Mouse (Mus musculus) kidney, embryonic 16.5 days (tissue): ENCODE results near the gene Mbtps2. TPM values are rescaled to one million over a fixed set of nuclear protein-coding genes. Genes with fewer than 3 reads are reported as not detected.

Experiments
- ATAC-seq: fragments of 200-750 bp; cut with Nextera tagmentation; 2 replicates; pipeline ENCODE4 v1.8.0; 2017; ENCODE audit warnings: moderate TSS enrichment; ENCODE audit not compliant: low FRiP score, low TSS enrichment
- H3K27ac ChIP-seq: fragments of 300-500 bp; sonication (generic); 2 replicates; pipeline ENCODE4 v1.5.1; 2014; ENCODE audit warnings: low read length
- H3K27me3 ChIP-seq: fragments of 300-500 bp; sonication (generic); 2 replicates; pipeline ENCODE4 v1.6.1; 2014; ENCODE audit warnings: low read length, control low read depth, mixed read lengths; ENCODE audit not compliant: insufficient read depth
- H3K36me3 ChIP-seq: fragments of 300-500 bp; sonication (generic); 2 replicates; pipeline ENCODE4 v1.6.1; 2014; ENCODE audit warnings: low read length, control low read depth, mixed read lengths; ENCODE audit not compliant: insufficient read depth
- H3K4me1 ChIP-seq: fragments of 300-500 bp; sonication (generic); 2 replicates; pipeline ENCODE4 v1.6.1; 2014; ENCODE audit warnings: low read length, control low read depth, mixed read lengths; ENCODE audit not compliant: insufficient read depth
- H3K4me2 ChIP-seq: fragments of 300-500 bp; sonication (generic); replicated peaks from 2 replicates; pipeline ENCODE4 v1.6.1; 2014; ENCODE audit warnings: low read depth, low read length
- H3K4me3 ChIP-seq: fragments of 300-500 bp; sonication (generic); 2 replicates; pipeline ENCODE4 v1.5.1; 2014; ENCODE audit warnings: mild to moderate bottlenecking, low read length
- H3K9ac ChIP-seq: fragments of 300-500 bp; sonication (generic); replicated peaks from 2 replicates; pipeline ENCODE4 v1.6.1; 2014; ENCODE audit warnings: low read length
- H3K9me3 ChIP-seq: fragments of 300-500 bp; sonication (generic); 2 replicates; pipeline ENCODE4 v1.6.1; 2016; ENCODE audit warnings: low read length, control low read depth
- WGBS: fragments of 180-500 bp; shearing (Covaris S2); extraction: QIAGEN DNeasy Blood & Tissue Kit; methylation state at CpG from one replicate; pipeline ENCODE4 v1.1.7; 2014; 5-methylcytosine and 5-hydroxymethylcytosine counted together
- polyA plus RNA-seq: library from polyadenylated mRNA; unstranded; fragments of >200 nt; fragmentation: Nextera tagmentation; extraction: Ambion mirVana; gene quantifications from 2 replicates; pipeline ENCODE4 v1.2.1, GENCODE M21; 2015

The Mbtps2 gene
- polyA plus RNA-seq, 1 experiment from 2014 or later = 21.2 TPM

DNA sequence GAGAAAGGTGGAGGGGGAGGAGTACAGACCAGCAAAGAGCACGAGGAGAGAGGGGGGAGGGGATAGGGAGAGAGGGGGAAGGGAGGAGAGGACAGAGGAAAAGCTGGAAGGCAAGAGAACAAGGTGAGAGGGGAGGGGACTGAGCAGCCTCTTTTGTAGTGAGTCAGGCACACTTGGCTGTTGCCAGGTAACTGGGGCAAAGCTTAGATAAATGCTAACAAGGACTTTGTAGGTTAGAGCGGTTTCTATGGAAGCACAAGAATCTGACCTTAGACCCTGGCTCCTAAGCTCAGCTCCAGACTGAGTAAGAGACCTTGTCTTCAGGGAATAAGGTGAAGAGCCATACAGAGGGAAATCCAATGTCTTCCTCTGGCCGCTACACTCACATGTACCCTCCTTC is 51.4 kb downstream of the Mbtps2 start:
- Histone ChIP-seq H3K9ac (no peak overlapping the region), H3K36me3 (no peaks in the 10 kb centered on the region), H3K27me3 (no peaks in the 10 kb centered on the region), H3K4me2 (no peak overlapping the region), H3K4me1 (no peaks in the 10 kb centered on the region), H3K4me3 (no peak overlapping the region), H3K9me3 (no peaks in the 10 kb centered on the region), H3K27ac (no peak overlapping the region)
- peak; percentile 78 for ATAC-seq
- WGBS = 49% methylated on average over 3 of the region's 3 CpGs

DNA sequence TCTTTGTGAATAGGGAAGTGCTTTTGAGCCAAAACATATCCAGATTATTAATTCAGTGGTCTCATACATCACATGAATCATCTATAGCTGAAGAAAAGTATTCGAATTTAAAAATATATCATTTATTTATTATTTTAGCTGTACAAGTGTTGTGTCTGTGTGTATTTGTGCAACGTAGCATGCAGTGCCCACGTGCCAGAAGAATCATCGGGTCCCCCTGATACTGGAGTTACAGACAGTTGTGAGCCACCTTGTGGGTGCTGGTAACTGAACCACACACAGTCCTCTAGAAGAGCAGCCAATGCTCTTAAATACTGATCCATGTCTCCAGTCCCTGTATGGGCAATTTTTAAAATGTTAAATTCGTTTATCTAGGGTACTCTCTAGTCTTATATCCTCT is 92.1 kb downstream of the Mbtps2 start:
- no peak overlapping the region for H3K27ac ChIP-seq
- 65% methylated on average over 5 of the region's 5 CpGs for WGBS
- no peak overlapping the region for H3K9ac ChIP-seq
- no peak for ATAC-seq
- no peak overlapping the region for H3K4me3 ChIP-seq
- H3K9me3 ChIP-seq = no peaks in the 10 kb centered on the region
- H3K4me2 ChIP-seq = no peak overlapping the region
- no peaks in the 10 kb centered on the region for H3K4me1 ChIP-seq
- H3K36me3 ChIP-seq = no peaks in the 10 kb centered on the region
- no peaks in the 10 kb centered on the region; the same call in 1 of the 2 replicates for H3K27me3 ChIP-seq

DNA sequence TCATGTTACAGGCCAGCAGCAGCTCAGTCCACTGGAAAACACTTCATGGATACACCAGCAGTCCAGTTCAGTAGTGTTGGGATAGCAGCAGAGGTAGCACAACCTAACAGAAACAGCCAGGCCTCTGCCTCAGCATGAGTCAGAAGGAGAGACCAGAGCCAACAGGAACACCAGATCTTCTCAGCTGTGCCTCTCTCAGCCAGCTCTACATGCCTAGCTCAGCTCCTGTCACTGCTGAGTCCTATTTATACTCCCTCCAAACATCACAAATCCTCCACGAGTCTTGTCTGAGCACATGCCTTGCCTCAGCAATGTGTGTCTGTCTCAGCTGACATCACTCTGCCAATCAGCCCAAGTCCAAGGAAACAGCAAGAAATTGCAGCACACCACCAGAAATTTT is 94.0 kb downstream of the Mbtps2 start:
- Histone ChIP-seq H3K4me3 (no peak overlapping the region), H3K4me1 (no peaks in the 10 kb centered on the region), H3K27me3 (peaks cover 4% of the 10 kb centered on the region; the same call in 1 of the 2 replicates), H3K9me3 (no peaks in the 10 kb centered on the region), H3K4me2 (no peak overlapping the region), H3K36me3 (no peaks in the 10 kb centered on the region), H3K27ac (no peak overlapping the region), H3K9ac (no peak overlapping the region)
- ATAC-seq = no peak
- WGBS = 70% methylated on average over 1 of the region's 1 CpGs

DNA sequence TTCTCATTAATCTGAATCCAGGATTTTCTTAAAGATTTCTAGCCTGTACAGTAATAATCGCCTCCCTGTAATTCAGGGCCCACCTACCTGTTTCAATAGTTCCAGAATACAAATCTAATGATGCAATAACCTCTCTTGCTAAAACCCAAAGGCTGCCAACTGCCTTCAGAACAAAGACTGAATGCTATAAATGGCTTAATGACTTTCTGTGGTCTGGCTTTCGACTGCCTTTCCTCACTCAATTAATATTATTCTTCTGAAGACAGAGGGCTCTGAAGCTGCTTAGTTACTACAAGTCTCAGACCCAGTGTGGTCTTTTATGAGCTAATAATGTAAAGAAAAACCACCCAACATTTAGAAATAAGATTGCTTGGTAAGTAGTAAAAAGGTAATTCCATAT is 96.6 kb downstream of the Mbtps2 start:
- ATAC-seq = no peak

DNA sequence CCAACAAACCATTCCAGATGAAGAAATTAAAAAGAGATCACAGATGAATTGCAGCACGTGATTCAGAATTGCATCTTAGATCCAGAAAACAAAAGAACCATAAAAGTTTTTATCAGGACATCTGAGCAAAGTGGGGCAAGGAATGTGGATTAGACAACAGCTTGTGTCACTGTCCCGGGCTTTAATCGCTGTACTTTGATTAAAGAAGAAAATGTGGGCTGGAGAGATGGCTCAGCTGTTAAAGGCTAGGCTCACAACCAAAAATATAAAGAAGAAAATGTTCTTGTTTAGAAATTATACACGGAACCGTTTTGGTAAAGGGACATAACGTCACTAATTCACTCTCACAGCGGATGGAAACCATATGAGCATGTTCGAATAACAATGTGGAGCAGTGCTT is 98.5 kb downstream of the Mbtps2 start:
- H3K9me3 ChIP-seq = no peaks in the 10 kb centered on the region
- no peak overlapping the region for H3K4me2 ChIP-seq
- H3K4me3 ChIP-seq = no peak overlapping the region
- peaks cover 4% of the 10 kb centered on the region; the same call in 1 of the 2 replicates for H3K27me3 ChIP-seq
- H3K4me1 ChIP-seq = no peaks in the 10 kb centered on the region
- no peak for ATAC-seq
- H3K36me3 ChIP-seq = no peaks in the 10 kb centered on the region
- no peak overlapping the region for H3K27ac ChIP-seq
- WGBS = 82% methylated on average over 8 of the region's 8 CpGs
- no peak overlapping the region for H3K9ac ChIP-seq

More for the DNA sequence above, 96.6 kb downstream of the Mbtps2 start:
- Histone ChIP-seq H3K36me3 (no peaks in the 10 kb centered on the region), H3K4me3 (no peak overlapping the region), H3K9ac (no peak overlapping the region), H3K4me1 (no peaks in the 10 kb centered on the region), H3K27ac (no peak overlapping the region), H3K9me3 (no peaks in the 10 kb centered on the region), H3K4me2 (no peak overlapping the region), H3K27me3 (peaks cover 4% of the 10 kb centered on the region; the same call in 1 of the 2 replicates)
- WGBS = 61% methylated on average over 2 of the region's 2 CpGs

DNA sequence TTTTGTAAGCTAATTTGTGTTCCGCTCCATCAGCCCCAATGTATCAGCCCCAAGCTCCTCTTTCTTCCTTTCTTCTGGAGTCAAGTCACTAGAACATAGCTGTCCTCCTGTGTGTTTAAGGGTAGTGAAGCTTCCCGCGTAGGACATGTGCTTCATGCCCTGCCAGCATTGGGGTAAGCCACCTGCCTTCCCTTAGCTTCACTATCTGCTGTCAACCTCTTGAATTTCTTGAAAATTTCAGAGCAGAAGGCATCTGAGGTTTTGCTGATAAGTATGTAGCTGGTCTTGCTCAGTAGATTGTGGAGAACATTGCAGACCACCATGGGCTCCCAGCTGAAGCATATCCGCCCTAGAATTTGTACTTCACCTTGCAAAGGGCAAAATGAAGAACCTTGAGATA is 105.4 kb downstream of the Mbtps2 start:
- ATAC-seq = no peak
- H3K27me3 ChIP-seq = no peaks in the 10 kb centered on the region
- H3K36me3 ChIP-seq = no peaks in the 10 kb centered on the region
- H3K9ac ChIP-seq = no peak overlapping the region
- no peak overlapping the region for H3K4me2 ChIP-seq
- no peak overlapping the region for H3K4me3 ChIP-seq
- H3K9me3 ChIP-seq = no peaks in the 10 kb centered on the region
- H3K27ac ChIP-seq = no peak overlapping the region
- H3K4me1 ChIP-seq = no peaks in the 10 kb centered on the region
- WGBS = 88% methylated on average over 4 of the region's 4 CpGs

DNA sequence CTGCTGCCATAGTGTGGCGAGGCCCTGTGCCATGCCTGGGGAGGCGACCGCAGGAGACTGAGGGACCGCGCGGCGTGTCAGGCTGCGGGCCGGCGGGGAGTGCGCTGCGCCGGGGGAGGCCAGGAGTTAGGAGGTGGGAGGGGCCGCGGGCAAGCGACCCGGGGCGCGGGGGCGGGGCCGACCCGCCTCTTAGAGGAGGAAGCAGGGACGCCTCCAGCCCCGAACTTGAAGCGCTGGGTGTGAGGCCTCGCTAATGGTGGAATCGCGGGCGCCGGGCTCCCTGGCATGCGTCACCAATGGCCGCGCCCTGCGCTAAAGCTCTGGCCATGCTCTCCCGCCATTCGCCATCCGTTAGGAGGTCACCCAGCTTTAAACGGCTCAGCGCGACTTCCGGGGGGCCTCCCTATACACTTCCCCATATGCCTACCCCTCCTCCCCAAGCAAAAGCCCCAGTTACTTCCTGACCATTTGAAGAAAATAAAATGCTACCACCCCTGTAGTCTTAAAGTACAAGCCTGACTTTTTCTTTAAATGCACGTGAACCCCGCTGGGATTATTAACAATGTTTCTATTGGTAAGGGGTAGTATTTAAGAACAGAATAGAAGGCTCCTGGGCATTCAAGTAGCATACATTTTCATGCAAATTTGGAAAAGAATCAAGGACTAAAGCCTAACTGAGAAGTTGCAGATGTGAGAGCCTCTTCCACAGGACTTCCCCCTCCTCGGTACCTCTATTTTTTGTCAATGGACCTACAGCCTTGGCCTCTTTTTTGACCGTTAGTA is 106.4 kb downstream of the Mbtps2 start, which contains the start of gene Sms:
Sms (minus strand) TSS at position 344 of the 783 bp plus-strand sequence.
- Histone ChIP-seq H3K9ac (peak within 1 kb of the TSS; percentile 77), H3K27me3 (no peaks in the 10 kb centered on the region), H3K4me1 (no peaks in the 10 kb centered on the region), H3K4me3 (peak within 1 kb of the TSS; percentile 68), H3K36me3 (no peaks in the 10 kb centered on the region), H3K9me3 (no peaks in the 10 kb centered on the region), H3K4me2 (peak within 1 kb of the TSS; percentile 57), H3K27ac (peak within 1 kb of the TSS; percentile 58)
- peak; percentile 93 for ATAC-seq
- 20% methylated on average over 22 of the region's 45 CpGs for WGBS

DNA sequence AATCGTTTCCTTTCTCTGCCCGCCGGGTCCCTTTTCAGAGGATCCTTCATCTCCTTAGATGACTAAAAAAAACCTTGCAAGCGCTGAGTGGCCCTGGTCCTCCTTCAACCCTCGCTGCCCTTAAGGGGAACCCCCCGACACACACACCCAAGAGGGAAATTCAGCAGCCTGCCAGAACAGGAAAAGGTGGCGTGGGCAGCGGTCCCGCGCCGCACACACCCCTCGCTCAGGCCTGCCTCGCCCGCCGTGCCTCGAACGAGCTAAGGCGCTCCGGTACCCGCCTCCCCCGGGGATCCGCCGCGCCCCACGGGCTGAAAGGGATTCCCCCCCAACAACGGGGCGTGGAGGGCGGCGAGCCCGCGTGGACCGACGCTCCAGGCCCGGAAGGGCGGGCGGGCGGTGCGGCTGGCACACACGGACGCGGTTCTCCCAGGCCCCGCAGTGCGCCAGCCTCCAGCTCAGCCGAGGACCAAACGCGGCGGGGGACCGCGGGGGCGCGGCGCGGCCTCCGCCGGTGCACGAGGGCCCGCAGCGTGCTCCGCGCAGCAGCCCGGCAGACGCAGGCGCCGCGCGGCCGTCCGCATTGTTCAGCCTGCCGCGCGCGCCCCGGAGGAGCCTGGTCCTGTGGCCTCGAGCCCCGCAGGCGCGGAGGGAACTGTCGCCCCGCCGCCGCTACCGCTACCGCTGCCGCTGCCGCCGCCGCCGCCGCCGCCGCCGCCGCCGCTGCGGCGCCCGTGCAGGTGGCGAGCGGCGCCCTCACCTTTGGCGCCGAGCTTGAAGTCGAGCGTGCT is 107.2 kb downstream of the Mbtps2 start:
- no peaks in the 10 kb centered on the region for H3K9me3 ChIP-seq
- peak overlapping the region; percentile 57 for H3K4me2 ChIP-seq
- H3K4me1 ChIP-seq = no peaks in the 10 kb centered on the region
- 11% methylated on average over 83 of the region's 104 CpGs for WGBS
- no peaks in the 10 kb centered on the region for H3K27me3 ChIP-seq
- peak; percentile 73 for ATAC-seq
- peak overlapping the region; percentile 77 for H3K9ac ChIP-seq
- peak overlapping the region; percentile 58 for H3K27ac ChIP-seq
- peak overlapping the region; percentile 68 for H3K4me3 ChIP-seq
- no peaks in the 10 kb centered on the region for H3K36me3 ChIP-seq

DNA sequence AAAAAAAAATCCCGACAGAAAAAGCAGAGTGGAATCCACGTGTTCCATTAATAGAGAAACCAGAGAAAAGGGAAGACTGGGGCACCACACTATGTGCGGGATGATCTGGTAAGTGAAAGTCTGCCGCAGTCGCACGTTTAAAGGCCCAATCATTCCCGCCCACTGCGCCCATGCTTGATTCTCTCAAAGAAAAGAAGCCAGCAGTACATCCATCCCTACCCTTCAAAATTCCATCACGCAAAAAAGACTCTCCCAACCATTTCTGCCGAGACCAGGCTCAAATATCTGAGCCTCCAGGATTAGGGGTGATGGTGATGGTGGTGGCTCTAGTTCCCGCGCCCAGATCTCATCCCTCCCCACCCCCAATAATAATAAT is 107.8 kb downstream of the Mbtps2 start:
- H3K27ac ChIP-seq = no peak overlapping the region
- ATAC-seq = no peak
- no peaks in the 10 kb centered on the region for H3K9me3 ChIP-seq
- H3K4me2 ChIP-seq = peak overlapping the region; percentile 57
- H3K27me3 ChIP-seq = no peaks in the 10 kb centered on the region
- no peaks in the 10 kb centered on the region for H3K36me3 ChIP-seq
- H3K4me3 ChIP-seq = peak overlapping the region; percentile 68
- WGBS = 27% methylated on average over 12 of the region's 12 CpGs
- peak overlapping the region; percentile 77 for H3K9ac ChIP-seq
- H3K4me1 ChIP-seq = no peaks in the 10 kb centered on the region
